Comparison of ENCODE assay signal across 17 mouse cellular contexts in the genomic region with DNA sequence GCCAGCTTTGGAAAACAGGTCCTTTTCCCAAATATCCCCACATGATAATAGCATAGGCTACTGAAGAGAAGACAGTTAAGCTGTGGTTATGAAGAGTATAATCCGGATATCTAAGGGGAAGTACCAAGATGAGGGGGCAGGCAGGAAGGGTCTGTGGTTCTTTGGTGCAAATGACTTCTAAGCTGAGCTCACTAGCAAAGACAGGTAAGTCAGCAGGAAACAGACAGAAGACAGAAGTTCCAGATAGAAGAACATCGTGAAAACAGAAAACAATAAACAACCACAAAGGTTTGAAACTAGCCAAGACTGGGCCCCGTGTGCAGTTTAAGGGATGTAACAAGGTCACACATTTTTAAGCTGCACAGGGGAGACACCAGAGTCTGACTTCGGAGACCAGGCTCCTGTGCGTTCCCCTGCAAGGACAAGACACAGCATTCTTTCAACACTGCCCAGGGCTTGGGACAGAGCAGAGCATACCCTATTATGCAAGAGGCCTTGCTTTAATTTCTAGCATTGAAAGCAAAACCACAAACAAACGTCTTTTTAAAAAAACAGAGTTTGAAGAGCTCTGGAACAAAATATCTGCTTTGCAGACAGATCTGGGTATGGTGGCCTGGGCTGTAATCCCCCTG. TPM values are rescaled to one million over a fixed set of nuclear protein-coding genes. Genes with fewer than 3 reads are reported as not detected.
"Had no signal": no experiment of that assay in that cellular context is flagged by ENCODE, and none has a peak within 500 bp of the region (broad histone marks: within the 10 kb centered on the region; RNA-seq: fewer than 3 reads in every experiment).

No protein-coding gene starts in this region.

- H3K9ac ChIP-seq: limb, embryonic 12.5 days; liver, embryonic 13.5 days; liver, postnatal 0 days; lung, embryonic 15.5 days; midbrain, embryonic 15.5 days; neural tube, embryonic 13.5 days had no signal

- H3K27ac ChIP-seq: left cerebral cortex, adult 2 months; limb, embryonic 12.5 days; liver, embryonic 13.5 days; lung, embryonic 15.5 days; midbrain, embryonic 10.5 days; midbrain, embryonic 15.5 days; neural tube, embryonic 13.5 days had no signal

- H3K4me1 ChIP-seq: limb, embryonic 12.5 days; liver, embryonic 13.5 days; lung, embryonic 15.5 days had no signal

- H3K9me3 ChIP-seq: limb, embryonic 12.5 days; liver, embryonic 13.5 days; lung, embryonic 15.5 days; midbrain, embryonic 10.5 days; midbrain, embryonic 15.5 days; neural tube, embryonic 13.5 days had no signal

- H3K4me2 ChIP-seq: limb, embryonic 12.5 days; liver, embryonic 13.5 days; lung, embryonic 15.5 days; midbrain, embryonic 15.5 days; neural tube, embryonic 13.5 days had no signal

- ATAC-seq: liver, postnatal 0 days; midbrain, embryonic 15.5 days had no signal

- H3K27me3 ChIP-seq: limb, embryonic 12.5 days; liver, embryonic 13.5 days; lung, embryonic 15.5 days; midbrain, embryonic 15.5 days; neural tube, embryonic 13.5 days had no signal

- H3K4me3 ChIP-seq: left cerebral cortex, adult 2 months; limb, embryonic 12.5 days; liver, embryonic 13.5 days; lung, embryonic 15.5 days; midbrain, embryonic 10.5 days; midbrain, embryonic 15.5 days; neural tube, embryonic 13.5 days had no signal

- H3K36me3 ChIP-seq: limb, embryonic 12.5 days; liver, embryonic 13.5 days; lung, embryonic 15.5 days; midbrain, embryonic 10.5 days; midbrain, embryonic 15.5 days; neural tube, embryonic 13.5 days had no signal

- DNase-seq: kidney, postnatal 25 days; liver; liver, embryonic 13.5 days; liver, postnatal 0 days; retina, postnatal 1 day; right cerebral cortex, postnatal 14 days; thymus, postnatal 36 days had no signal

RNA-seq across cellular contexts. Expression of gene Cpb2, which starts 14.5 kb away (rescaled TPM):
- total RNA-seq: layer of hippocampus, postnatal 25 days; left cerebral cortex, adult 2 months; left cerebral cortex, postnatal 14 days; monocyte, adult 5-6 weeks had no signal
- polyA plus RNA-seq: limb, embryonic 12.5 days; lung, embryonic 15.5 days; midbrain, embryonic 10.5 days; midbrain, embryonic 15.5 days; neural tube, embryonic 13.5 days; spleen, adult 2 months had no signal
